Mouse (Mus musculus) T-cell, adult 66 days (primary cell): ENCODE measurements around the gene Atxn2. TPM values are rescaled to one million over a fixed set of nuclear protein-coding genes. Genes with fewer than 3 reads are reported as not detected.

ENCODE experiments used
- total RNA-seq, 2 experiments: library from RNA; stranded (reverse); gene quantifications; 3 replicates in 1 of 2; 4 replicates in 1 of 2; pipeline ENCODE4 v1.2.4; 2023

The Atxn2 gene
- 100 to 1,000 TPM in 1 of 2 experiments, 10 to 100 TPM in 1; 90.0 to 109 TPM for total RNA-seq

DNA sequence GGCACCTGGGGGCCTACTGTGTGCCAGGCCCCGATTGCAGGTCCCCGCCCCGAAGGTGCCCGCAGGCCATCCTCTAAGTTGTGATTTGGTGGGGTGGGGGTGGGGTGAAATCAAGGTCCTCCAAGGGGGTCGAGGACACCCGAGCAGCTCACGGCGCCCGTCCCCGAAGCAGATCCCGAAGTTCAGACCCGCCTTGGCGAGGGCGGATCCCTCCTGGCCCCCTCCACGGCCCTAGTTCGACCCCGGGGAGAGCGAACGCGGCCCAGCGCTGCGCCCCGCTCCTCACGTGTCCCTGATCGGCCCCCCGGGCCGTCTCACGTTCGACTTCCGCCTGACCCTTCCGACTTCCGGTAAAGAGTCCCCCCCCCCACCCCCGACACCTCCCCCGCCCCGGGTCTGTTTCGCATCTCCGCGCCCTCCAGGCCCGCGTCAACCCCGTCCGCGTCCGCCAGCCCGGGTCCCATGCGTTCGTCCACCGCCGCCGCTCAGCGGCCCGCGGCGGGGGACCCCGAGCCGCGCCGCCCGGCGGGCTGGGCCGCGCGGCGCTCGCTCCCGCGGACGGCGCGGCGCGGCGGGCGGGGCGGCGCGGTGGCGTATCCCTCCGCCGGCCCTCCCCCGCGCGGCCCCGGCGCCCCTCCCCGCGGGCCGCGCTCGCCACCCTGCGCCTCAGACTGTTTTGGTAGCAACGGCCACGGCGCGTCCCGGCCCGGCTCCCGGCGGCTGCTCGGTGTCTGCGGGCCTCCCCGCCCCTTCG lies at the start of gene Atxn2:
Gene Atxn2 (plus strand): TSS at position 164 of the 754 bp plus-strand sequence.

GRCm38 (mm10) chr5:121837441-121838340 lies 126.6 kb downstream of the Atxn2 start, which contains the start of gene Sh2b3:
Gene Sh2b3 (minus strand): TSS chr5:121837646.

GRCm38 (mm10) chr5:121848743-121849142 lies 137.6 kb downstream of the Atxn2 start, which contains the start of gene Pheta1:
Gene Pheta1 (plus strand): TSS chr5:121848984.

Other genes starting within 250 kb of the Atxn2 start
- gene Adam1b, start 207.9 kb upstream of the Atxn2 start, total RNA-seq = under 1 TPM; 0.29 to 0.30 TPM
- 10 to 100 TPM; 13.2 to 13.5 TPM for gene Adam1a, start 165.9 kb upstream of the Atxn2 start, total RNA-seq
- gene Gm42878, start 165.9 kb upstream of the Atxn2 start, total RNA-seq = not detected
- 100 to 1,000 TPM in 1 of 2 experiments, 10 to 100 TPM in 1; 99.5 to 122 TPM for gene Mapkapk5, start 165.4 kb upstream of the Atxn2 start, total RNA-seq
- gene Aldh2, start 117.5 kb upstream of the Atxn2 start, total RNA-seq = 10 to 100 TPM; 73.4 to 87.9 TPM
- gene Acad12, start 92.4 kb upstream of the Atxn2 start, total RNA-seq = 10 to 100 TPM in 1 of 2 experiments, 1 to 10 TPM in 1; 10.0 to 14.7 TPM
- 10 to 100 TPM; 11.4 to 12.3 TPM for gene Acad10, start 50.8 kb upstream of the Atxn2 start, total RNA-seq
- 100 to 1,000 TPM; 107 to 120 TPM for gene Brap, start 50.8 kb upstream of the Atxn2 start, total RNA-seq
- gene Sh2b3, start 126.3 kb downstream of the Atxn2 start, total RNA-seq = 10 to 100 TPM; 31.3 to 32.9 TPM
- 1 to 10 TPM; 5.0 to 6.6 TPM for gene Pheta1, start 137.6 kb downstream of the Atxn2 start, total RNA-seq